Mouse (Mus musculus): ENCODE measurements around the gene Xrra1.

GRCm38 (mm10) chr7:99966011-99966721 lies 107.2 kb downstream of the Xrra1 start:
- no peak for TF ChIP-seq CTCF (IDR thresholded peaks at IDR 0.05; ENCODE audit: extremely low read depth, insufficient read length, insufficient replicate concordance, low read depth, low read length)
- TF ChIP-seq POLR2A (IDR thresholded peaks at IDR 0.05; ENCODE audit: low read depth, low read length) = no peak

Data from small intestine, adult 2 months (tissue).